Mouse (Mus musculus) A20 (cell line): ENCODE results near the gene Fyn.
A peak's percentile ranks its signal among the peaks of the same experiment; 100 is the strongest.

Experiments used
- DNase-seq: peaks from one replicate; pipeline ENCODE4 v3.0.0-alpha.2; 2011; ENCODE audit warnings: low read depth, low spot score

Gene Fyn

GRCm38 (mm10) chr10:39505621-39506020 is 137.0 kb downstream of the Fyn start:
- no peak for DNase-seq

GRCm38 (mm10) chr10:39506353-39506752 is 137.7 kb downstream of the Fyn start:
- DNase-seq = no peak

- no peak for DNase-seq
These were observed 138.2 kb downstream of the Fyn start for GRCm38 (mm10) chr10:39506831-39507230.

GRCm38 (mm10) chr10:39508801-39509200 is 140.1 kb downstream of the Fyn start:
- DNase-seq = no peak

- DNase-seq = no peak
These were observed 141.3 kb downstream of the Fyn start for GRCm38 (mm10) chr10:39509937-39510336.

GRCm38 (mm10) chr10:39512631-39513314 is 144.1 kb downstream of the Fyn start:
- no peak for DNase-seq

GRCm38 (mm10) chr10:39514916-39515315 is 146.3 kb downstream of the Fyn start:
- no peak for DNase-seq

GRCm38 (mm10) chr10:39516541-39517133 is 148.0 kb downstream of the Fyn start:
- no peak for DNase-seq

GRCm38 (mm10) chr10:39517375-39517774 is 148.7 kb downstream of the Fyn start:
- DNase-seq = no peak

GRCm38 (mm10) chr10:39518232-39518631 is 149.6 kb downstream of the Fyn start:
- no peak for DNase-seq

- DNase-seq = no peak
These were observed 150.2 kb downstream of the Fyn start for GRCm38 (mm10) chr10:39518859-39519258.

- DNase-seq = peak; percentile 62
These were observed 151.7 kb downstream of the Fyn start for GRCm38 (mm10) chr10:39520123-39520989.

GRCm38 (mm10) chr10:39521327-39521726 is 152.7 kb downstream of the Fyn start:
- DNase-seq = no peak

- no peak for DNase-seq
These were observed 153.3 kb downstream of the Fyn start for GRCm38 (mm10) chr10:39521861-39522391.

- no peak for DNase-seq
These were observed 154.4 kb downstream of the Fyn start for GRCm38 (mm10) chr10:39522857-39523614.

GRCm38 (mm10) chr10:39524355-39524754 is 155.7 kb downstream of the Fyn start:
- DNase-seq = no peak

GRCm38 (mm10) chr10:39525431-39525830 is 156.8 kb downstream of the Fyn start:
- DNase-seq = no peak

GRCm38 (mm10) chr10:39527113-39527512 is 158.5 kb downstream of the Fyn start:
- no peak for DNase-seq

GRCm38 (mm10) chr10:39529179-39529578 is 160.5 kb downstream of the Fyn start:
- DNase-seq = no peak

GRCm38 (mm10) chr10:39532008-39532740 is 163.5 kb downstream of the Fyn start:
- DNase-seq = no peak

GRCm38 (mm10) chr10:39532823-39533222 is 164.2 kb downstream of the Fyn start:
- DNase-seq = no peak
